Mouse (Mus musculus) C2C12 (cell line): ENCODE data around the gene Cdk10.

Source experiments
- CEBPB ChIP-seq: IDR thresholded peaks from one replicate; pipeline ENCODE4 v1.6.1; 2011; ENCODE audit warnings: low read depth, mild to moderate bottlenecking, control low read depth, moderate library complexity
- CTCF ChIP-seq: IDR thresholded peaks from one replicate; pipeline ENCODE4 v1.5.1; 2011; ENCODE audit not compliant: control insufficient read depth, insufficient read depth, insufficient read length
- MAX ChIP-seq: IDR thresholded peaks from one replicate; pipeline ENCODE4 v1.6.1; 2011; ENCODE audit warnings: mild to moderate bottlenecking, control low read depth
- USF1 ChIP-seq: IDR thresholded peaks from one replicate; pipeline ENCODE4 v1.6.1; 2011; ENCODE audit warnings: low read depth, mild to moderate bottlenecking, control low read depth, moderate library complexity

GRCm38 (mm10) chr8:123185566-123186409, 38.9 kb upstream of the Cdk10 start, which contains the start of gene Dpep1:
- TF ChIP-seq CTCF (no peak), USF1 (no peak), MAX (no peak), CEBPB (no peak)
